Mouse (Mus musculus) CD4-positive, CD25-positive, alpha-beta regulatory T cell (primary cell): ENCODE results near the gene Camk2n2. TPM values are rescaled to one million over a fixed set of nuclear protein-coding genes. Genes with fewer than 3 reads are reported as not detected.

Experiments used
- polyA plus RNA-seq: library from polyadenylated mRNA; unstranded; fragments of 100-300 nt; shearing (Covaris generic); gene quantifications from one replicate; pipeline ENCODE4 v1.2.1, GENCODE M21; 2017

The Camk2n2 gene
- 0.28 TPM for polyA plus RNA-seq

DNA sequence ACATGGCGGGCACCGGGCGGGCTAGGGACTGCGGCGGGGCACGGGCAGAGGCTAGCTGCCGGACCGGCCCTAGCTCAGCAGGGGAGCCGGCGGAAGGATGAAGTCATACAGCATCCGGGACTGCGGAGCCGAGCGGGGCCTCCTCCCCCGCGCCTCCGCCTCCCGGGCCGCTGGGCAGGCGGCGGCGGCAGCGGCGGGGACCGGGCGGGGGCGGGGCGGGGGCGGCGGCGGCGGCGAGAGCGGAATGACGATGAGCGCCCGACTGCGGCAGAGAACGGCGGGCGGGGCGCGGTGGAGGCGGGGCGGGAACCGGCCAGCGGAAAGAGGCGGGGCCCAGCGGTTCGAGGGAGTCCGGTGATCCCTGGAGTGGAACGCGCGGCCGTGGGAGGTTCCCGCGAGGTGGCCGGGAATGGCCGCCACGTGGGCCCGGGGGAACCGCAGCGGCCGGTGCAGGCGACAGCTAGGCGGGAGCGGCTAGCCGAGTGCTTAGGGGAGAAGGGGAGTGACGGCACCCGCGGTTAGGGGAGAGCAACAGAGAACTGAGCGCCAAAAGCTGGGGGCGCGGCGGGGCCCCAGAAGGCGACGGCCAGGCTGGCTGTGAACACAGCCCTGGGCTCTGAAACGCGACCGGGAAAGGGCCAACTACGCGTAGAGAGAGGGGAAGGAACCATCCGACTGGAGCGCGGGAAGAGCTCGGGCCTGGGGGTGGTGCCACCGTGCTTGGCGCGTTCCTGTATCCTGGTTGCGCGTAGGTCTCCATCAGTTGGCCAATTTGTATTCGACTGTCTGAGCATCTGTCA, at the start of gene Camk2n2:
TSS of gene Camk2n2 (minus strand) at position 97 of the 800 bp plus-strand sequence.

DNA sequence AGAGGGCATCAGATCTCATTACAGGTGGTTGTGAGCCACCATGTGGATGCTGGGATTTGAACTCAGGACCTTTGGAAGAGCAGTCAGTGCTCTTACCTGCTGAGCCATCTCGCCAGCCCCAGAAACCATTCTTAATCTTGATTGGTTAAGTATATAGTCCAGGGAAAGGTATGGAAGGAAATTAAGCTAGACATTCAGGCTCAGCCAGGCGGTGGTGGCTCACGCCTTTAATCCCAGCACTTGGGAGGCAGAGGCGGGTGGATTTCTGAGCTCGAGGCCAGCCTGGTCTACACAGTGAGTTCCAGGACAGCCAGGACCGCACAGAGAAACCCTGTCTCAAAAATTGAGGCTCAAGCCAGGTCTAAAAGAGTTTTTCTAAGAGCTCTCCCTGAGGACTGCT, 46.9 kb upstream of the Camk2n2 start, which contains the start of gene Eif4g1:
TSS of gene Eif4g1 (plus strand) at position 301 of the 400 bp plus-strand sequence.

DNA sequence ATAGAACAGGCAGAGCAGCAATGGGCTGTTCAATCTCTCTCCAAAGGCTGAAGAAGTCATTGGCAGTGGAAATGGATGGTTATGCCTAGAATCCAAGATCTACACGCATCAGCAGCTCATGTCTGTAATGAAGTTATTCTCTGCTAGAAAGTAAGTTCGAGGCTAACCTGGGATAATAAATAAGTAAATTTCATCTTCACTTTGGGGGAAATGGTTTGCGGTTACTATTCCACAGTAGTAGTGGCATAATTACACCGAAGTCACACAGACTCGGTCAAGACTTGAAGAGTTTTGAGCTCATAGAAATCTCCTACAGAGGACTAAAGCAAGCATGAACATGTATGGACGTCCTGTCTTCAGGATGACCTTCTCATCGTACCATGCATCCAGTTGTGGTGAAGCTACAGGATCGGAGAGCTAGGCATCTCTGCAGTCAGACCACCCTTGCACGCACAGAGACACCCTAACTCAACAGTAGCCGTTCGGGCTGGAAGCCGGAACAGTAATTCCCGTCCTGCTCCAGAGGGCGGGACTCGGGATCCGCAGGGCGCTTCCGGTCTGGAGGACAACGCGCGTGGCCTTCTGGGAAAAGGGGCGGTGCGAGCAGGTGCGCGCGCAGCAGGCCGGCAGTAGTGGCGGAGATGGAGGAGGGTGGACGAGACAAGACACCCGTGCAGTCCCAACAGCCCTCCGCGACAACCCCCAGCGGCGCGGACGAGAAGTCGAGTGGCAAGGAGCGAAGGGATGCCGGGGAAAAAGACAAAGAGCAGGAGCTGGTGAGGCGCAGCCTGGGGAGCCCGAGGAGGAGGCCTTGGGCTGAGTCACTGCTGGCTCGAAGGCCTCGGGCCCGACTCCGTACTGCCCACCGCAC, 30.2 kb upstream of the Camk2n2 start, which contains the start of gene Psmd2:
TSS of gene Psmd2 (plus strand) at position 577 of the 871 bp plus-strand sequence.

GRCm38 (mm10) chr16:20629731-20630634, 8.9 kb upstream of the Camk2n2 start, which contains the start of gene Ece2:
Gene Ece2, plus strand, starts transcription at chr16:20629828.

GRCm38 (mm10) chr16:20611357-20612227, 9.5 kb downstream of the Camk2n2 start, which contains the start of the genes Eef1akmt4, Gm49333 and Alg3:
Gene Eef1akmt4, plus strand, starts transcription at chr16:20611593.
Gene Gm49333, plus strand, starts transcription at chr16:20611610.
Gene Alg3, minus strand, starts transcription at chr16:20611735.

DNA sequence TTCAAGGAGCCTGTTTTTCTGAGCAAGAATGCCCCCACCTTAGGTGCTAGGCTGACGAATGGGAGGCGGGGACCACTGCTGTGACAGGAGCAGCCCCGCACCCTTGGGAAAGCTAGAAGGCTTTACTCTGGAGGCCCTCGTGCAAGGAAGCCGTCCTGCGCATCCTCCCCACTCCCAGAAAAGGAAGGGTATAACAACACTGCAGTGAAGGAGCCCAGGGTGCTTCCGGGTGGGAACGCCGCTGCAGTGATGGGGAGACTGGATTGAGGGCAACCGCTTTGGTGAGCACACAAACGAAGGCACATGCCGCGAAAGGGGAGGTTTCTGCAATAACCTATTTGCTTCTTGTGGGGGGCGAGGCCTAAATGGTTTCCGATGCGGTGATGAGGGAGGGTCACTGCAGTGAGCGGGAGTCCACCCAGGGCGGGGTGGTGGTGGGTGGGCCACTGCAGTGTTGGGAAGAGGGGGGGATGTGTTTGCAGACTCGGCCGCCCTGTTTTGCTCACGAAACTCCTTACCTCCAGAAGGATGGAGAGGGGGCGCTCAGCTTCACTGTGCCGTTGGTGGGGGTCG, 31.6 kb downstream of the Camk2n2 start, which contains the start of gene Vwa5b2:
TSS of gene Vwa5b2 (plus strand) at position 106 of the 573 bp plus-strand sequence.

Other genes starting within 250 kb of the Camk2n2 start
- 32.8 TPM for gene Abcc5, start 194.9 kb downstream of the Camk2n2 start, polyA plus RNA-seq
- gene Eif2b5, start 122.5 kb downstream of the Camk2n2 start, polyA plus RNA-seq = 74.1 TPM
- gene Dvl3, start 104.3 kb downstream of the Camk2n2 start, polyA plus RNA-seq = 28.3 TPM
- 410 TPM for gene Ap2m1, start 85.8 kb downstream of the Camk2n2 start, polyA plus RNA-seq
- gene Abcf3, start 72.7 kb downstream of the Camk2n2 start, polyA plus RNA-seq = 71.0 TPM
- 0.07 TPM for gene Vwa5b2, start 31.8 kb downstream of the Camk2n2 start, polyA plus RNA-seq
- 20.3 TPM for gene Eef1akmt4, start 9.7 kb downstream of the Camk2n2 start, polyA plus RNA-seq
- gene Gm49333, start 9.7 kb downstream of the Camk2n2 start, polyA plus RNA-seq = not detected
- gene Alg3, start 9.6 kb downstream of the Camk2n2 start, polyA plus RNA-seq = 40.1 TPM
- not detected for gene Ece2, start 8.5 kb upstream of the Camk2n2 start, polyA plus RNA-seq
- 258 TPM for gene Psmd2, start 30.4 kb upstream of the Camk2n2 start, polyA plus RNA-seq
- gene Eif4g1, start 47.0 kb upstream of the Camk2n2 start, polyA plus RNA-seq = 130 TPM
- gene Fam131a, start 72.0 kb upstream of the Camk2n2 start, polyA plus RNA-seq = 0.95 TPM
- gene Polr2h, start 96.4 kb upstream of the Camk2n2 start, polyA plus RNA-seq = 62.2 TPM
- gene Clcn2, start 96.5 kb upstream of the Camk2n2 start, polyA plus RNA-seq = 4.7 TPM
- not detected for gene Chrd, start 111.8 kb upstream of the Camk2n2 start, polyA plus RNA-seq
- gene Thpo, start 113.2 kb upstream of the Camk2n2 start, polyA plus RNA-seq = not detected